Mouse (Mus musculus) ovary, adult 18-20 months (tissue): Measurements from ENCODE around the gene Gpn3.
A peak's percentile ranks its signal among the peaks of the same experiment; 100 is the strongest.

ENCODE experiments used
- DNase-seq: peaks from one replicate; pipeline ENCODE4 v3.0.0; 2022; ENCODE audit warnings: low spot score, mixed read lengths

Gpn3 gene

DNA sequence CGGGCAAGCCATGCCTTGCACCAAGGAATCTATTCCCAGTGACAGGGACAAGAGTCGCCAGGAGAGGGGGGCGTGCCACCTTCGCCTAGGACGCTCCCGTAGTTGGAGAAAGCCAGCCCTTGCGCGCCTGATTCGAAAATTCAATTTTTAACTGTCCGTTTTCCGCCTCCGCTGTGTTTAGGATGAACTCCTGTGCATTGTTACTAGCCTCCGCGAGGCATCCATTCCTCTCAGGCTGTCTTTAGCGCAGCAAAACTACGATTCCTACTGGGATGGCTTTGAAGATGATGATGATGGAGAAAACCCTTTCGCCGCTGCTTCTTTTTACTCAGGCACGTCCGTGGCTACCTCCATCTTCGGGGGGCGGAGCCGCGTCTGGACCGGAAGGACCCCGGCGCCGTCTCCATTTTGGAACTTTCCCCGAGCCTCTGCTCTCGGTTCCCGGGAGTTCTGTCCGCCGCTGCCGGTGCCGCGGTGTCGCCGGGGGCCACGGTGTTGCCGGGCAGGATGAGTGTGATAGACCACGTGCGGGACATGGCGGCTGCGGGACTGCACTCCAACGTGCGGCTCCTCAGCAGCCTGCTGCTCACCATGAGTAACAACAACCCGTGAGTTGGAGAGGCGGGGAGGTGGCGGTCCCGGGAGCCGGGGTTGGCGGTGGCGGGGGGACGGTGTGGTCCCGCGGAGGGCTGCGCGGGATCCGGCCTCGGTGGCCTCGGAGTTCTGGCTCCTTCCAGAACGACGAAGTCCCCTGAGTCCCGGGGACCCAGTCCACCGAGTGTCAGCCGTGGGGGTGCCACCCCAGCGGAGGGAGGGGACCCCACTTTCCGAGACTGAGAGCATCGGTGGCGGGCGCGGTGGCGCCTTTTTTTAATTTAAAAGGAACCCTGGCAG is 50.6 kb downstream of the Gpn3 start:
- DNase-seq = peak; percentile 65

DNA sequence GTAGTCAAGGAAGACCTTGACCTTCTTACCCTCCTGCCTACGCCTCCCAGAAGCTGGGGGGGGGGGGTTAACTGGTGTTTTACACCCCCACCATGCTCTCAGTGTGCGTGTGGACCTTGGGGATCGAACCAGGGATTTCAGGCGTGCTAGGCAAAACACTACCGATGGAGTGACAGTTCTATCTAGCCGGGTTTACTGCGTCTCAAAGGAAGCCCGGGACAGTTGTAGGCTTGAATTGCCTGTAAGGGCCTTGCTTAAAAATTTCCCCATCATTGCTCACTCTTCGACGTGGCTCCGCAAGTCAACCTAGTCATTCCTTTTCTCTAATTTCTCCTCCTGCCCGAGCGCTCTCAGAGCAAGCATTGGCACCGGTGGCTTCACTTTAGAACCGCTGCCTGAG is 51.4 kb downstream of the Gpn3 start:
- DNase-seq = no peak

DNA sequence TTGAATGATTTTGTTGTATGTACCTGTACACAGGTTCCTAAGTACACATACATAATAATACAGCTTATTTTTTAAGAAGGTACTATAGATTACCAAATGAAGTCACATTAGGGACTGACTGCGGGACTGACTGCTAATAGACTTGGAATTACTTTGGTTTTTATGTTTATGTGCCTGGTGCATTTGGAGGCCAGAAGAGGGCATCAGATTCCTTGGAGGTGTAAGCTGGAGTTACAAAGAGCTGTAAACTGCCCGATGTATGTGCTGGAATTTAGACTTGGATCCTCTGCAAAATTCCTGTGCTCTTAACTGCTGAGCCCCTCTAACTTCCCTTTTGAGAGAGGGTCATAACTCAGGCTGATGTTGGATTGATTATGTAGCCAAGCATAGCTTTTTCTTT is 53.9 kb downstream of the Gpn3 start:
- no peak for DNase-seq

DNA sequence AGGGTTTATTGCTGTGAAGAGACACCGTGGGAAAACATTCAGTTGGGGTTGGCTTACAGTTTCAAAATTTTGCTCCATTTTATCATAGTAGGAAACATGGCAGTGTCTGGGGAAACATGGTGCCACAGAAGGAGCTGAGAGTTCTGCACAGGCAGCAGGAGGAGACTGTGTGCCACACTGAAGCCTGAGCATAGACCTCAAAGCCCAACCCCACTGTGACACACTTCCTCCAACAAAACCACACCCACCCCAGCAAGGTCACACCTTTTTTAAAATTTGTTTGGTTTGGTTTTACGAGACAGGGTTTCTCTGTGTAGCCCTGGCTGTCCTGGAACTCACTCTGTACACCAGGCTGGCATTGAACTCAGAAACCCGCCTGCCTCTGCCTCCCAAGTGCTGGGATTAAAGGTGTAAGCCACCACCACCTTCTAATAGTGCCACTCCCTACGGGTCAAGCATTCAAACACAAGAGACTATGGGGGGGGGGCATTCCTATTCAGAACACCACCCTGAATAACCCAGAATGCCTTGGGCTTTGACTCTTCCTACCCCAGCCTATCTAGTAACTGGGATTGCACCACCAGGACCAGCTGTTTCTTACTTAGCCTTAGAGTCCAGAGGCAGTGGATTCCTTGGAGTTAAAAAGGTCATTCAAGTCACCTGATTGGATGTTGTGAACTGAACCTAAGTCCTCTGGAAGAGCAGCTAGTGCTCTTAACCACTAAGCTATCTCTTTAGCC is 58.5 kb downstream of the Gpn3 start:
- no peak for DNase-seq

DNA sequence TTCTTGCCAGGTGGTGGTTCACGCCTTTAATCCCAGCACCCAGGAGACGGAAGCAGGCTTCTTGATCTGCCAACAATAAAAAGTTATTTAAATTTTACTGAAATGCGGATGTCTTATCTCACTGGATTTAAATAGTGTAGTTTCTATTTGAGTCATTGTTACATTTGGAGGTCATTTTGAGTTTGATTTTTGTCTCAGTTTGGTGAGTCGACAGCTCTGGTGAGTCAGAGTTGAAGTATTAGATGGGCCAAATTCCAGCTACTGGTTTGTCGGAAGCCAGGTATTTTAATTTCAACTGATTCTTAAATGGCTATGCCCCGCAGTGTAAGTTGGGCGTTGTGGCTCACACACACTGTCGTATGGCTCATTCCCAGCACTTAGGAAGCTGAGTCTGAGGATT is 59.5 kb downstream of the Gpn3 start:
- DNase-seq = no peak
